Mouse (Mus musculus): ENCODE measurements around the gene Lctl.

- TF ChIP-seq CTCF (IDR thresholded peaks at IDR 0.05; ENCODE audit: control insufficient read depth, insufficient read depth, low read length) (no peak), POLR2A (IDR thresholded peaks at IDR 0.05; ENCODE audit: borderline replicate concordance, control insufficient read depth, low read depth, low read length) (no peak)
Measured at GRCm38 (mm10) chr9:64079922-64080321, 37.0 kb upstream of the Lctl start.

All from bone marrow, adult 2 months (tissue).